Mouse (Mus musculus): ENCODE measurements at regions not wholly inside any gene's neighbourhood (a gene's known extent, or its start where the extent isn't known, plus 50 kb on each side); places are given as distances from the start of the nearest gene placed in this dataset.
A peak's percentile ranks its signal among the peaks of the same experiment; 100 is the strongest.

DNA sequence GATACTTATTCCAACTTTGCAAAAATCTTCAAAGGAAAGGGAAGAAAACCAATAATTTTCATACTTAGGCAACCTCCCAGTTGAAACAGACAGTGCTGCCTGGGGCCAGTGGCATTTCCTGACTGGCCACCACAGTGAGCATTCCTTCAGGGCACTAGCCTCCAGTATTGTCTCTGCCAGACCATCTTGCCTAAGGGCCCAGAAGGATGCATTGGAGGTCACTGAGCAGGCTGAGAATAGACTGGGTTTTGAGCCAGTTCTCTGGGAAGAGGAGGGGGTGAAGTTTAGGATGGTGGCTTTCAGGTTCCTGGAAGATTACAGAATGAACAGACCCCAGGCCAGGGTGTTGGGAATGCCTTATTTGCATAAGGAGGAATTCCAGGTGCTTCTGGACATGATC is 95.3 kb upstream of the Tpm1 start:
- no peak for ATAC-seq (replicated peaks; ENCODE audit: insufficient number of reproducible peaks, low FRiP score, low TSS enrichment)
- peaks cover 14% of the 10 kb centered on the region for H3K4me1 ChIP-seq (ENCODE audit: control insufficient read depth, insufficient read depth, low read length)
- no peak overlapping the region for H3K4me3 ChIP-seq (ENCODE audit: low read depth, low read length)
- no peaks in the 10 kb centered on the region for H3K9me3 ChIP-seq (replicated peaks; ENCODE audit: control insufficient read depth, low read length)
- H3K4me2 ChIP-seq, result no peak overlapping the region
- H3K27me3 ChIP-seq (ENCODE audit: control insufficient read depth, insufficient read depth, low read length), result no peaks in the 10 kb centered on the region
- no peak overlapping the region for H3K9ac ChIP-seq (ENCODE audit: low read depth, low read length)
- no peaks in the 10 kb centered on the region for H3K36me3 ChIP-seq (ENCODE audit: control insufficient read depth, insufficient read depth, low read length)
- no peak overlapping the region for H3K27ac ChIP-seq (ENCODE audit: low read depth, low read length)

- 55% methylated on average over 7 of the region's 7 CpGs for WGBS (ENCODE audit: insufficient replicate concordance)
- H3K27me3 ChIP-seq (ENCODE audit: control insufficient read depth, insufficient read depth, low read length), result no peaks in the 10 kb centered on the region
- no peak overlapping the region for H3K4me2 ChIP-seq
- H3K36me3 ChIP-seq (ENCODE audit: control insufficient read depth, insufficient read depth, low read length), result no peaks in the 10 kb centered on the region
- H3K9ac ChIP-seq (ENCODE audit: low read depth, low read length), result no peak overlapping the region
- peaks cover 18% of the 10 kb centered on the region for H3K4me1 ChIP-seq (ENCODE audit: control insufficient read depth, insufficient read depth, low read length)
- peak; percentile 55; the same call in 1 of the 2 replicates for ATAC-seq (replicated peaks; ENCODE audit: insufficient number of reproducible peaks, low FRiP score, low TSS enrichment)
- no peak overlapping the region for H3K4me3 ChIP-seq (ENCODE audit: low read depth, low read length)
- H3K9me3 ChIP-seq (replicated peaks; ENCODE audit: control insufficient read depth, low read length), result no peaks in the 10 kb centered on the region
- peak overlapping the region; percentile 86 for H3K27ac ChIP-seq (ENCODE audit: low read depth, low read length)
Measured at GRCm38 (mm10) chr9:67140319-67140887, 91.2 kb upstream of the Tpm1 start.

DNA sequence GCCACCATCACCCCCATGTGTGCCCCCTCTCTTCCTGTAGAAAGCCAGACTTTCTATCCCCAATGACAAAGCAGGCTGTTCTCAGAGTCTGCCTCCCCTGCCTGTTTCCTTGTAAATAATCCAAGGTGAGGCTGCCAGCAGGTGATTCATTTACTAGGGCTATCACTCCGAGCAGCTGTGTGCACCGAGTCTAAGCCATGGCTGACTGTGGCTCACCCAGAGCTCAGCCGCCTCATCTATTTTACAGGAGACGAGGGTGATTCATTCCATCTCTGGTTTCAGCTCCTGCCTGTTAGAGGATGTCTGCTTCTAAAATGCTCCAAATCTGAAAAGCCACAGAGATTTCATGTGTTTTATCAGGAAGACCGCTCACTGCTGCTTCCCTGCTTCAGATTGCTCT is 88.5 kb upstream of the Tpm1 start:
- no peak overlapping the region for H3K4me2 ChIP-seq
- H3K27ac ChIP-seq (ENCODE audit: low read depth, low read length), result no peak overlapping the region
- H3K9ac ChIP-seq (ENCODE audit: low read depth, low read length), result no peak overlapping the region
- no peaks in the 10 kb centered on the region for H3K9me3 ChIP-seq (replicated peaks; ENCODE audit: control insufficient read depth, low read length)
- no peaks in the 10 kb centered on the region for H3K36me3 ChIP-seq (ENCODE audit: control insufficient read depth, insufficient read depth, low read length)
- H3K4me1 ChIP-seq (ENCODE audit: control insufficient read depth, insufficient read depth, low read length), result peaks cover 18% of the 10 kb centered on the region
- WGBS (ENCODE audit: insufficient replicate concordance), result 46% methylated on average over 5 of the region's 5 CpGs
- no peak overlapping the region for H3K4me3 ChIP-seq (ENCODE audit: low read depth, low read length)
- ATAC-seq (replicated peaks; ENCODE audit: insufficient number of reproducible peaks, low FRiP score, low TSS enrichment), result no peak
- H3K27me3 ChIP-seq (ENCODE audit: control insufficient read depth, insufficient read depth, low read length), result no peaks in the 10 kb centered on the region

- Histone ChIP-seq H3K4me2 (no peak overlapping the region), H3K9ac (ENCODE audit: low read depth, low read length) (no peak overlapping the region), H3K36me3 (ENCODE audit: control insufficient read depth, insufficient read depth, low read length) (no peaks in the 10 kb centered on the region), H3K4me3 (ENCODE audit: low read depth, low read length) (no peak overlapping the region), H3K9me3 (replicated peaks; ENCODE audit: control insufficient read depth, low read length) (no peaks in the 10 kb centered on the region), H3K27me3 (ENCODE audit: control insufficient read depth, insufficient read depth, low read length) (no peaks in the 10 kb centered on the region), H3K27ac (ENCODE audit: low read depth, low read length) (no peak overlapping the region), H3K4me1 (ENCODE audit: control insufficient read depth, insufficient read depth, low read length) (peaks cover 18% of the 10 kb centered on the region)
- no peak for ATAC-seq (replicated peaks; ENCODE audit: insufficient number of reproducible peaks, low FRiP score, low TSS enrichment)
- 31% methylated on average over 4 of the region's 4 CpGs for WGBS (ENCODE audit: insufficient replicate concordance)
Measured at GRCm38 (mm10) chr9:67137141-67137540, 87.9 kb upstream of the Tpm1 start.

DNA sequence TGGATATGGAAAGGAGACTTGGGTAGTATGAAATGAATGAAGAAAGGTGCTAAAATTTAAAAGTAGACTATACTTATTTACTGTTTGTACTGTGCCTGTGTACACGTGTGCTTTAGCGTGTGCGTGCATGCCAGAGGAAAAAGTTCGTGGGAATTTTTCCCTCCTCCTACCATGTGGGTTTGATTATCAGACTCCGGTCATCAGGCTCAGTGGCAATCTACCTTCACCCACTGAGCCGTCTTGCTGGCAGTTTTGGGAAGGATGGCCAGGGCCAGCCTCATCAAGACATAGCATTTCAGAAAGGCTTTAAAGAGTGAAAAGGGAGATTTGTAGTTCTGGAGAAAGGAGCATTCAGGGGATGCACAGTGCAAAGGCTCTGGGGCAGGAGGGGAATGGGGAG is 87.0 kb upstream of the Tpm1 start:
- Histone ChIP-seq H3K4me2 (no peak overlapping the region), H3K27ac (ENCODE audit: low read depth, low read length) (no peak overlapping the region), H3K27me3 (ENCODE audit: control insufficient read depth, insufficient read depth, low read length) (no peaks in the 10 kb centered on the region), H3K9ac (ENCODE audit: low read depth, low read length) (no peak overlapping the region), H3K36me3 (ENCODE audit: control insufficient read depth, insufficient read depth, low read length) (no peaks in the 10 kb centered on the region), H3K4me3 (ENCODE audit: low read depth, low read length) (no peak overlapping the region), H3K4me1 (ENCODE audit: control insufficient read depth, insufficient read depth, low read length) (peaks cover 18% of the 10 kb centered on the region), H3K9me3 (replicated peaks; ENCODE audit: control insufficient read depth, low read length) (no peaks in the 10 kb centered on the region)
- WGBS (ENCODE audit: insufficient replicate concordance), result 83% methylated on average over 6 of the region's 6 CpGs
- ATAC-seq (replicated peaks; ENCODE audit: insufficient number of reproducible peaks, low FRiP score, low TSS enrichment), result no peak

GRCm38 (mm10) chr9:67134378-67134777 is 85.2 kb upstream of the Tpm1 start:
- no peak overlapping the region for H3K4me3 ChIP-seq (ENCODE audit: low read depth, low read length)
- ATAC-seq (replicated peaks; ENCODE audit: insufficient number of reproducible peaks, low FRiP score, low TSS enrichment), result no peak
- peaks cover 10% of the 10 kb centered on the region for H3K4me1 ChIP-seq (ENCODE audit: control insufficient read depth, insufficient read depth, low read length)
- no peak overlapping the region for H3K9ac ChIP-seq (ENCODE audit: low read depth, low read length)
- H3K9me3 ChIP-seq (replicated peaks; ENCODE audit: control insufficient read depth, low read length), result no peaks in the 10 kb centered on the region
- no peaks in the 10 kb centered on the region for H3K27me3 ChIP-seq (ENCODE audit: control insufficient read depth, insufficient read depth, low read length)
- no peak overlapping the region for H3K4me2 ChIP-seq
- no peaks in the 10 kb centered on the region for H3K36me3 ChIP-seq (ENCODE audit: control insufficient read depth, insufficient read depth, low read length)
- WGBS (ENCODE audit: insufficient replicate concordance), result 73% methylated on average over 6 of the region's 6 CpGs
- H3K27ac ChIP-seq (ENCODE audit: low read depth, low read length), result no peak overlapping the region

- Histone ChIP-seq H3K4me3 (ENCODE audit: low read depth, low read length) (no peak overlapping the region), H3K36me3 (ENCODE audit: control insufficient read depth, insufficient read depth, low read length) (no peaks in the 10 kb centered on the region), H3K9me3 (replicated peaks; ENCODE audit: control insufficient read depth, low read length) (no peaks in the 10 kb centered on the region), H3K27me3 (ENCODE audit: control insufficient read depth, insufficient read depth, low read length) (no peaks in the 10 kb centered on the region), H3K9ac (ENCODE audit: low read depth, low read length) (no peak overlapping the region), H3K27ac (ENCODE audit: low read depth, low read length) (no peak overlapping the region), H3K4me1 (ENCODE audit: control insufficient read depth, insufficient read depth, low read length) (peaks cover 6% of the 10 kb centered on the region), H3K4me2 (no peak overlapping the region)
- WGBS (ENCODE audit: insufficient replicate concordance), result 52% methylated on average over 5 of the region's 5 CpGs
- ATAC-seq (replicated peaks; ENCODE audit: insufficient number of reproducible peaks, low FRiP score, low TSS enrichment), result no peak
Measured at GRCm38 (mm10) chr9:67132370-67132769, 83.2 kb upstream of the Tpm1 start.

GRCm38 (mm10) chr9:67130730-67131440 is 81.7 kb upstream of the Tpm1 start:
- Histone ChIP-seq H3K9ac (ENCODE audit: low read depth, low read length) (no peak overlapping the region), H3K4me1 (ENCODE audit: control insufficient read depth, insufficient read depth, low read length) (no peaks in the 10 kb centered on the region), H3K4me2 (no peak overlapping the region), H3K4me3 (ENCODE audit: low read depth, low read length) (no peak overlapping the region), H3K27ac (ENCODE audit: low read depth, low read length) (no peak overlapping the region), H3K9me3 (replicated peaks; ENCODE audit: control insufficient read depth, low read length) (no peaks in the 10 kb centered on the region), H3K36me3 (ENCODE audit: control insufficient read depth, insufficient read depth, low read length) (no peaks in the 10 kb centered on the region), H3K27me3 (ENCODE audit: control insufficient read depth, insufficient read depth, low read length) (no peaks in the 10 kb centered on the region)
- ATAC-seq (replicated peaks; ENCODE audit: insufficient number of reproducible peaks, low FRiP score, low TSS enrichment), result no peak
- 69% methylated on average over 8 of the region's 8 CpGs for WGBS (ENCODE audit: insufficient replicate concordance)

- ATAC-seq (replicated peaks; ENCODE audit: insufficient number of reproducible peaks, low FRiP score, low TSS enrichment), result no peak
- Histone ChIP-seq H3K4me1 (ENCODE audit: control insufficient read depth, insufficient read depth, low read length) (no peaks in the 10 kb centered on the region), H3K9me3 (replicated peaks; ENCODE audit: control insufficient read depth, low read length) (no peaks in the 10 kb centered on the region), H3K4me2 (no peak overlapping the region), H3K9ac (ENCODE audit: low read depth, low read length) (no peak overlapping the region), H3K36me3 (ENCODE audit: control insufficient read depth, insufficient read depth, low read length) (no peaks in the 10 kb centered on the region), H3K27me3 (ENCODE audit: control insufficient read depth, insufficient read depth, low read length) (0 out of 2 replicates have a peak, but pooled peaks cover 2% of the 10 kb centered on the region), H3K4me3 (ENCODE audit: low read depth, low read length) (no peak overlapping the region), H3K27ac (ENCODE audit: low read depth, low read length) (no peak overlapping the region)
- WGBS (ENCODE audit: insufficient replicate concordance), result 84% methylated on average over 3 of the region's 3 CpGs
Measured at GRCm38 (mm10) chr9:67129891-67130290, 80.7 kb upstream of the Tpm1 start.

Data from heart, embryonic 11.5 days (tissue).